Mouse (Mus musculus) brain, embryonic 14.5 days (tissue): ENCODE results near the gene Zcwpw1.

Experiments used
- CTCF ChIP-seq: fragments of 200-500 bp; IDR thresholded peaks from 2 replicates; pipeline ENCODE4 v1.5.1; 2012; ENCODE audit warnings: inconsistent platforms, mild to moderate bottlenecking, moderate library complexity, borderline replicate concordance; ENCODE audit not compliant: insufficient read depth, insufficient read length; ENCODE audit errors: extremely low read depth
- POLR2A ChIP-seq: fragments of 200-500 bp; IDR thresholded peaks from 2 replicates; pipeline ENCODE4 v1.6.1; 2012; ENCODE audit warnings: mild to moderate bottlenecking, inconsistent platforms, borderline replicate concordance; ENCODE audit not compliant: poor library complexity, insufficient read depth, insufficient read length, severe bottlenecking; ENCODE audit errors: extremely low read depth

DNA sequence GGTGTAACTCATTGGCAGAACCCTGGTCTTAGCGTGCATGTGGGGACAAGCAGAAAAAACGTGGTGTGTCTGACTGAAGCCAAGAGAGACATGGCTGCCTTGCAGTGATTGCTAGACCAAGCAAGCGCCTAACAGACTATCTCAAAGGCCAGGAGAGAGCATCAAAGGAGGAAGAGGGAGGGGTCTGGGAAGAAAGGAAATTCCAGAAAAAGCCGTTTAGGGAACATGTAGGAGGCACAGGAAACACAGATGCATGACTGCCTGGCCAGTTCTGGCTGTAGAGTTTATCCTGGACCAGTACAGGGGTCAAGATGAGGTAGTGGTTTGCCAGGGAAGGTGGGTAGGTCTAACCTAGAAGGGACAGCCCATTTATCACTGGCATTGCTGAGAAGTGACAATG, 45.9 kb downstream of the Zcwpw1 start:
- no peak for TF ChIP-seq CTCF
- TF ChIP-seq POLR2A, result no peak
